Mouse (Mus musculus): ENCODE data around the gene Gm9887. TPM values are rescaled to one million over a fixed set of nuclear protein-coding genes. Genes with fewer than 3 reads are reported as not detected.
A peak's percentile ranks its signal among the peaks of the same experiment; 100 is the strongest.

The Gm9887 gene
- polyA plus RNA-seq, 1 experiment, result 5.4 TPM

GRCm38 (mm10) chr12:69416793-69417192, 44.5 kb upstream of the Gm9887 start:
- Histone ChIP-seq H3K36me3 (ENCODE audit: control insufficient read depth, insufficient read depth, low read length) (no peaks in the 10 kb centered on the region), H3K27me3 (ENCODE audit: control insufficient read depth, insufficient read depth, low read length) (no peaks in the 10 kb centered on the region), H3K4me1 (ENCODE audit: control insufficient read depth, insufficient read depth, insufficient read length, low read length) (peaks cover 32% of the 10 kb centered on the region), H3K27ac (ENCODE audit: insufficient read depth, low read depth, low read length) (no peak overlapping the region), H3K4me3 (ENCODE audit: low read depth, low read length) (no peak overlapping the region)
- TF ChIP-seq CTCF (IDR thresholded peaks at IDR 0.05; ENCODE audit: extremely low read depth, insufficient read length, insufficient replicate concordance, low read depth, low read length) (no peak), POLR2A (IDR thresholded peaks at IDR 0.05; ENCODE audit: low read depth, low read length) (no peak)
- 42% methylated on average over 7 of the region's 7 CpGs for WGBS

GRCm38 (mm10) chr12:69414826-69415572, 42.7 kb upstream of the Gm9887 start:
- H3K4me1 ChIP-seq (ENCODE audit: control insufficient read depth, insufficient read depth, insufficient read length, low read length), result peaks cover 29% of the 10 kb centered on the region
- 0 out of 2 replicates have a peak, but pooled peaks have one; percentile 19 for TF ChIP-seq POLR2A (IDR thresholded peaks at IDR 0.05; ENCODE audit: low read depth, low read length)
- TF ChIP-seq CTCF (IDR thresholded peaks at IDR 0.05; ENCODE audit: extremely low read depth, insufficient read length, insufficient replicate concordance, low read depth, low read length), result no peak
- H3K4me3 ChIP-seq (ENCODE audit: low read depth, low read length), result no peak overlapping the region
- peak overlapping the region; percentile 87 for H3K27ac ChIP-seq (ENCODE audit: insufficient read depth, low read depth, low read length)
- H3K36me3 ChIP-seq (ENCODE audit: control insufficient read depth, insufficient read depth, low read length), result no peaks in the 10 kb centered on the region
- no peaks in the 10 kb centered on the region for H3K27me3 ChIP-seq (ENCODE audit: control insufficient read depth, insufficient read depth, low read length)
- 46% methylated on average over 4 of the region's 4 CpGs for WGBS

GRCm38 (mm10) chr12:69413303-69413702, 41.0 kb upstream of the Gm9887 start:
- peaks cover 29% of the 10 kb centered on the region for H3K4me1 ChIP-seq (ENCODE audit: control insufficient read depth, insufficient read depth, insufficient read length, low read length)
- no peak for TF ChIP-seq POLR2A (IDR thresholded peaks at IDR 0.05; ENCODE audit: low read depth, low read length)
- TF ChIP-seq CTCF (IDR thresholded peaks at IDR 0.05; ENCODE audit: extremely low read depth, insufficient read length, insufficient replicate concordance, low read depth, low read length), result no peak
- H3K27ac ChIP-seq (ENCODE audit: insufficient read depth, low read depth, low read length), result no peak overlapping the region
- H3K27me3 ChIP-seq (ENCODE audit: control insufficient read depth, insufficient read depth, low read length), result no peaks in the 10 kb centered on the region
- H3K36me3 ChIP-seq (ENCODE audit: control insufficient read depth, insufficient read depth, low read length), result no peaks in the 10 kb centered on the region
- WGBS, result 62% methylated on average over 3 of the region's 3 CpGs
- no peak overlapping the region for H3K4me3 ChIP-seq (ENCODE audit: low read depth, low read length)

GRCm38 (mm10) chr12:69411936-69412335, 39.7 kb upstream of the Gm9887 start:
- no peak overlapping the region for H3K4me3 ChIP-seq (ENCODE audit: low read depth, low read length)
- TF ChIP-seq POLR2A (IDR thresholded peaks at IDR 0.05; ENCODE audit: low read depth, low read length) (no peak), CTCF (IDR thresholded peaks at IDR 0.05; ENCODE audit: extremely low read depth, insufficient read length, insufficient replicate concordance, low read depth, low read length) (no peak)
- peaks cover 20% of the 10 kb centered on the region; the same call in 1 of the 2 replicates for H3K4me1 ChIP-seq (ENCODE audit: control insufficient read depth, insufficient read depth, insufficient read length, low read length)
- H3K27me3 ChIP-seq (ENCODE audit: control insufficient read depth, insufficient read depth, low read length), result no peaks in the 10 kb centered on the region
- WGBS, result 62% methylated on average over 4 of the region's 4 CpGs
- H3K36me3 ChIP-seq (ENCODE audit: control insufficient read depth, insufficient read depth, low read length), result no peaks in the 10 kb centered on the region
- no peak overlapping the region for H3K27ac ChIP-seq (ENCODE audit: insufficient read depth, low read depth, low read length)

GRCm38 (mm10) chr12:69410767-69411166, 38.5 kb upstream of the Gm9887 start:
- peaks cover 14% of the 10 kb centered on the region; the same call in 1 of the 2 replicates for H3K4me1 ChIP-seq (ENCODE audit: control insufficient read depth, insufficient read depth, insufficient read length, low read length)
- H3K36me3 ChIP-seq (ENCODE audit: control insufficient read depth, insufficient read depth, low read length), result no peaks in the 10 kb centered on the region
- 74% methylated on average over 5 of the region's 5 CpGs for WGBS
- H3K27me3 ChIP-seq (ENCODE audit: control insufficient read depth, insufficient read depth, low read length), result no peaks in the 10 kb centered on the region
- H3K4me3 ChIP-seq (ENCODE audit: low read depth, low read length), result no peak overlapping the region
- TF ChIP-seq POLR2A (IDR thresholded peaks at IDR 0.05; ENCODE audit: low read depth, low read length) (no peak), CTCF (IDR thresholded peaks at IDR 0.05; ENCODE audit: extremely low read depth, insufficient read length, insufficient replicate concordance, low read depth, low read length) (no peak)
- no peak overlapping the region for H3K27ac ChIP-seq (ENCODE audit: insufficient read depth, low read depth, low read length)

- H3K36me3 ChIP-seq (ENCODE audit: control insufficient read depth, insufficient read depth, low read length), result no peaks in the 10 kb centered on the region
- H3K27ac ChIP-seq (ENCODE audit: insufficient read depth, low read depth, low read length), result no peak overlapping the region
- H3K27me3 ChIP-seq (ENCODE audit: control insufficient read depth, insufficient read depth, low read length), result no peaks in the 10 kb centered on the region
- 87% methylated on average over 13 of the region's 13 CpGs for WGBS
- no peak overlapping the region for H3K4me3 ChIP-seq (ENCODE audit: low read depth, low read length)
- H3K4me1 ChIP-seq (ENCODE audit: control insufficient read depth, insufficient read depth, insufficient read length, low read length), result no peaks in the 10 kb centered on the region
- TF ChIP-seq CTCF (IDR thresholded peaks at IDR 0.05; ENCODE audit: extremely low read depth, insufficient read length, insufficient replicate concordance, low read depth, low read length), result no peak
- no peak for TF ChIP-seq POLR2A (IDR thresholded peaks at IDR 0.05; ENCODE audit: low read depth, low read length)
Measured at GRCm38 (mm10) chr12:69402594-69403167, 30.4 kb upstream of the Gm9887 start.

GRCm38 (mm10) chr12:69402100-69402499, 29.8 kb upstream of the Gm9887 start:
- H3K4me3 ChIP-seq (ENCODE audit: low read depth, low read length), result no peak overlapping the region
- H3K27me3 ChIP-seq (ENCODE audit: control insufficient read depth, insufficient read depth, low read length), result no peaks in the 10 kb centered on the region
- H3K36me3 ChIP-seq (ENCODE audit: control insufficient read depth, insufficient read depth, low read length), result no peaks in the 10 kb centered on the region
- H3K27ac ChIP-seq (ENCODE audit: insufficient read depth, low read depth, low read length), result no peak overlapping the region
- 66% methylated on average over 9 of the region's 9 CpGs for WGBS
- no peaks in the 10 kb centered on the region for H3K4me1 ChIP-seq (ENCODE audit: control insufficient read depth, insufficient read depth, insufficient read length, low read length)
- no peak for TF ChIP-seq POLR2A (IDR thresholded peaks at IDR 0.05; ENCODE audit: low read depth, low read length)
- no peak for TF ChIP-seq CTCF (IDR thresholded peaks at IDR 0.05; ENCODE audit: extremely low read depth, insufficient read length, insufficient replicate concordance, low read depth, low read length)

All from small intestine, adult 2 months (tissue).